In genomic region chr4:34337852-34338251, GRCm38 (mm10) we compare ENCODE assay signal across 12 mouse cellular contexts.
DNase-seq lines count a peak whose midpoint lies in the region; ATAC-seq and TF ChIP-seq lines count a peak whose summit lies in the region.
"Had no signal": no experiment of that assay in that cellular context is flagged by ENCODE, and none has a peak within 500 bp of the region (broad histone marks: within the 10 kb centered on the region; RNA-seq: fewer than 3 reads in every experiment).

No protein-coding gene starts in this region.

- intact Hi-C loops in heart, postnatal 14 days (cut with DNase I), result no loop called here

- H3K4me1 ChIP-seq in forebrain, embryonic 14.5 days (ENCODE audit: control insufficient read depth, insufficient read depth, low read length), result 0 out of 2 replicates have a peak, but pooled peaks cover 3% of the 10 kb centered on the region
- 0 out of 2 replicates have a peak, but pooled peaks cover 5% of the 10 kb centered on the region for H3K4me1 ChIP-seq in forebrain, embryonic 12.5 days
- H3K4me1 ChIP-seq in heart, postnatal 0 days (ENCODE audit: control insufficient read depth, insufficient read depth), result no peaks in the 10 kb centered on the region
- peaks cover 13% of the 10 kb centered on the region for H3K4me1 ChIP-seq in neural tube, embryonic 13.5 days (replicated peaks)
- H3K4me1 ChIP-seq in midbrain, postnatal 0 days (ENCODE audit: insufficient read depth, low read length), result no peaks in the 10 kb centered on the region

- no peak for ATAC-seq in forebrain, embryonic 14.5 days
- no peak for ATAC-seq in forebrain, embryonic 12.5 days (ENCODE audit: low FRiP score)
- ATAC-seq in heart, postnatal 0 days (ENCODE audit: insufficient read depth, low read depth), result no peak
- 0 out of 2 replicates have a peak, but pooled peaks have one; percentile 27 for ATAC-seq in neural tube, embryonic 13.5 days (ENCODE audit: low read depth)
- ATAC-seq in midbrain, postnatal 0 days (ENCODE audit: low FRiP score), result no peak
- no peak for ATAC-seq in monocyte, adult 5-6 weeks (replicated peaks; ENCODE audit: insufficient number of reproducible peaks, low FRiP score, low TSS enrichment, poor library complexity, severe bottlenecking)
- ATAC-seq: liver, postnatal 0 days had no signal

- no peak for TF ChIP-seq CTCF in heart, postnatal 0 days (IDR thresholded peaks at IDR 0.05; ENCODE audit: low read depth)
- TF ChIP-seq CTCF in midbrain, postnatal 0 days (IDR thresholded peaks at IDR 0.05), result no peak

- no peak overlapping the region for H3K9ac ChIP-seq in forebrain, embryonic 14.5 days (ENCODE audit: low read length)
- no peak overlapping the region for H3K9ac ChIP-seq in forebrain, embryonic 12.5 days
- H3K9ac ChIP-seq in heart, postnatal 0 days (replicated peaks; ENCODE audit: low read depth, low read length), result no peak overlapping the region
- H3K9ac ChIP-seq in neural tube, embryonic 13.5 days, result no peak overlapping the region
- H3K9ac ChIP-seq in midbrain, postnatal 0 days (replicated peaks; ENCODE audit: low read length, poor library complexity, severe bottlenecking), result no peak overlapping the region
- H3K9ac ChIP-seq: limb, embryonic 12.5 days; liver, postnatal 0 days had no signal

- H3K4me2 ChIP-seq in forebrain, embryonic 14.5 days (ENCODE audit: low read length), result no peak overlapping the region
- H3K4me2 ChIP-seq in forebrain, embryonic 12.5 days, result no peak overlapping the region
- H3K4me2 ChIP-seq in heart, postnatal 0 days (ENCODE audit: low read depth, low read length), result peak overlapping the region; percentile 20
- H3K4me2 ChIP-seq in neural tube, embryonic 13.5 days, result no peak overlapping the region
- no peak overlapping the region for H3K4me2 ChIP-seq in midbrain, postnatal 0 days (ENCODE audit: low read depth, low read length, poor library complexity, severe bottlenecking)
- H3K4me2 ChIP-seq: limb, embryonic 12.5 days had no signal

- H3K27ac ChIP-seq in forebrain, embryonic 14.5 days (ENCODE audit: low read depth, low read length), result no peak overlapping the region
- H3K27ac ChIP-seq in forebrain, embryonic 12.5 days, result no peak overlapping the region
- H3K27ac ChIP-seq in heart, postnatal 0 days (ENCODE audit: low read depth), result no peak overlapping the region
- peak overlapping the region; percentile 47 for H3K27ac ChIP-seq in neural tube, embryonic 13.5 days (replicated peaks)
- 0 out of 2 replicates have a peak overlapping the region, but pooled peaks have one; percentile 51 for H3K27ac ChIP-seq in midbrain, postnatal 0 days (ENCODE audit: low read depth, low read length)
- H3K27ac ChIP-seq: kidney, postnatal 0 days; limb, embryonic 12.5 days had no signal

- H3K9me3 ChIP-seq in forebrain, embryonic 14.5 days (replicated peaks; ENCODE audit: control insufficient read depth, low read length), result no peaks in the 10 kb centered on the region
- H3K9me3 ChIP-seq in forebrain, embryonic 12.5 days, result no peaks in the 10 kb centered on the region
- H3K9me3 ChIP-seq in heart, postnatal 0 days (replicated peaks; ENCODE audit: control insufficient read depth, low read length), result no peaks in the 10 kb centered on the region
- H3K9me3 ChIP-seq in neural tube, embryonic 13.5 days, result no peaks in the 10 kb centered on the region
- no peaks in the 10 kb centered on the region for H3K9me3 ChIP-seq in midbrain, postnatal 0 days (ENCODE audit: low read length)
- H3K9me3 ChIP-seq: limb, embryonic 12.5 days had no signal

- 75% methylated on average over 13 of the region's 13 CpGs for WGBS in forebrain, embryonic 14.5 days
- 90% methylated on average over 13 of the region's 13 CpGs for WGBS in forebrain, embryonic 12.5 days
- 56% methylated on average over 13 of the region's 13 CpGs for WGBS in heart, postnatal 0 days
- 79% methylated on average over 13 of the region's 13 CpGs for WGBS in neural tube, embryonic 13.5 days
- 80% methylated on average over 13 of the region's 13 CpGs for WGBS in midbrain, postnatal 0 days

- no peak for TF ChIP-seq EP300 in heart, postnatal 0 days (IDR thresholded peaks at IDR 0.05; ENCODE audit: low read depth)

- DNase-seq in forebrain, embryonic 14.5 days (ENCODE audit: low spot score), result peak; percentile 26
- DNase-seq in heart, postnatal 0 days (ENCODE audit: low spot score), result no peak
- DNase-seq in heart, postnatal 14 days, result no peak
- no peak for DNase-seq in neural tube, embryonic 10.5 days (ENCODE audit: extremely low spot score, low spot score)
- DNase-seq in midbrain, postnatal 0 days (ENCODE audit: low spot score), result no peak
- DNase-seq: liver, postnatal 0 days; thymus, postnatal 4 days had no signal

- no peak overlapping the region for H3K4me3 ChIP-seq in forebrain, embryonic 14.5 days (ENCODE audit: low read depth, low read length)
- H3K4me3 ChIP-seq in forebrain, embryonic 12.5 days (replicated peaks), result no peak overlapping the region
- no peak overlapping the region for H3K4me3 ChIP-seq in heart, postnatal 0 days (ENCODE audit: low read depth, low read length)
- H3K4me3 ChIP-seq in neural tube, embryonic 13.5 days, result no peak overlapping the region
- H3K4me3 ChIP-seq in midbrain, postnatal 0 days (ENCODE audit: low read depth, low read length), result no peak overlapping the region
- H3K4me3 ChIP-seq: limb, embryonic 12.5 days had no signal

- no peaks in the 10 kb centered on the region for H3K27me3 ChIP-seq in forebrain, embryonic 14.5 days (replicated peaks; ENCODE audit: control insufficient read depth, insufficient read depth, low read length)
- no peaks in the 10 kb centered on the region for H3K27me3 ChIP-seq in forebrain, embryonic 12.5 days
- no peaks in the 10 kb centered on the region for H3K27me3 ChIP-seq in heart, postnatal 0 days (ENCODE audit: control insufficient read depth, insufficient read depth, low read length)
- no peaks in the 10 kb centered on the region for H3K27me3 ChIP-seq in neural tube, embryonic 13.5 days
- no peaks in the 10 kb centered on the region for H3K27me3 ChIP-seq in midbrain, postnatal 0 days (ENCODE audit: insufficient read depth, low read length)
- H3K27me3 ChIP-seq: limb, embryonic 12.5 days had no signal

- no peaks in the 10 kb centered on the region for H3K36me3 ChIP-seq in forebrain, embryonic 14.5 days (ENCODE audit: control insufficient read depth, insufficient read depth, low read length)
- H3K36me3 ChIP-seq in forebrain, embryonic 12.5 days (replicated peaks), result no peaks in the 10 kb centered on the region
- H3K36me3 ChIP-seq in heart, postnatal 0 days (replicated peaks; ENCODE audit: control insufficient read depth, insufficient read depth, low read length), result no peaks in the 10 kb centered on the region
- no peaks in the 10 kb centered on the region for H3K36me3 ChIP-seq in neural tube, embryonic 13.5 days
- no peaks in the 10 kb centered on the region for H3K36me3 ChIP-seq in midbrain, postnatal 0 days (ENCODE audit: insufficient read depth, low read length)
- H3K36me3 ChIP-seq: limb, embryonic 12.5 days had no signal

Comparison
In these comparisons a context has a peak if more than half of its experiments do, and no peak if none do; other contexts are left out.
1. H3K27ac ChIP-seq: peak in neural tube, embryonic 13.5 days (single experiment) and midbrain, postnatal 0 days (single experiment); none in forebrain, embryonic 14.5 days (single experiment), forebrain, embryonic 12.5 days (single experiment) and heart, postnatal 0 days (single experiment).